Mouse (Mus musculus): Measurements from ENCODE around the gene Dydc2. TPM values are rescaled to one million over a fixed set of nuclear protein-coding genes. Genes with fewer than 3 reads are reported as not detected.

Gene Dydc2
- total RNA-seq, 2 experiments from 2014 or later, result not detected

DNA sequence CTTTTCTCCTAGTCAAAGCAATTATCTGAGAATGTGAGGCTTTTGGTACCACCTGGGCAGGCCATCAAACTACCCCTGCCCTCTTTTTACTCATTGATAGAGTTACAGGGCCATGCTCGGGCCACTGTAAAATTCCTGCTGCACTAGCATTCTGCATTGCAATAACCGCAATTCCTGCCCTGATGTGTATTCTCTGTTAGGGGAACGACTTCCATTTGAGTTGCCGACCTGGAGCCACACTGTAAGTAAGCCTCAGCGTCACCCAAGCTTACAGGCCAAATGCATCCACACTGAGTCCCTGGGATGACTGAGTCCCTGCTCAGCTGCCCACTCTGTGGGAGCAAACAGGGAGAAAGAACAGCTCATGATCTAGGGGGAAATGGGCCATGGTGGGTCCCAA, 67.4 kb downstream of the Dydc2 start:
- DNase-seq (ENCODE audit: low spot score in 2 of 2), result no peak

DNA sequence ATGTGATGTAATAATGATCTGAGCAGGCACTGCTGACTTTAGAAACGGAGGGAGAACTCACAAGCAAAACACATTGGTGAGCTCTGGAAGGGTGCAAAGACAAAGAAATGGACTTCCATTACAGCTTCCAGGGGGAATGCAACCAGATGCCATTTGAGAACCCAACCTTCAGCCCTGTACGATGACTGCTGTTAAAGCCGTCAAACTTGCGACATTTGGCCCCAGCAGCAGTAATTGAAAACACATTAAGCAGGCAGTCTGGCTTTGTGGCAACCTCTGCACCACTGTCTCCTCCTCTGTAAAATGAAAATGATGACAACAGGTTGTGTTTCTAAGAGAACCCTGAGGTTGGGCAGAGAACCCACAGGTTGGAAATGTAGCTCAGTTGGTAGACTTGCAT, 68.2 kb downstream of the Dydc2 start:
- no peak for DNase-seq (ENCODE audit: low spot score in 2 of 2)

GRCm38 (mm10) chr14:40999904-41000645, 68.9 kb downstream of the Dydc2 start:
- DNase-seq (ENCODE audit: low spot score in 2 of 2), result no peak

Other genes starting within 250 kb of the Dydc2 start
- gene Sh2d4b, start 175.9 kb downstream of the Dydc2 start, total RNA-seq (2021), result under 1 TPM; 0.96 to 0.98 TPM
- gene Tspan14, start 102.4 kb downstream of the Dydc2 start, total RNA-seq (2021), result 10 to 100 TPM; 29.0 to 29.4 TPM
- gene Fam213a, start 55.4 kb downstream of the Dydc2 start, total RNA-seq (2021), result 10 to 100 TPM in 1 of 2 experiments, 1 to 10 TPM in 1; 9.2 to 16.2 TPM
- gene Dydc1, start 3.7 kb upstream of the Dydc2 start, total RNA-seq (2021), result not detected
- 1 to 10 TPM in 1 of 2 experiments, under 1 TPM in 1; 0.66 to 3.2 TPM for gene Mat1a, start 35.8 kb upstream of the Dydc2 start, total RNA-seq (2021)
- under 1 TPM in 1 of 2 experiments, not detected in 1; 0.10 TPM for gene Sftpa1, start 62.6 kb upstream of the Dydc2 start, total RNA-seq (2021)
- gene Mbl1, start 82.2 kb upstream of the Dydc2 start, total RNA-seq (2021), result under 1 TPM in 1 of 2 experiments, not detected in 1; 0.80 TPM
- gene Sftpd, start 115.9 kb upstream of the Dydc2 start, total RNA-seq (2021), result not detected
- gene Gm2832, start 209.6 kb upstream of the Dydc2 start, total RNA-seq (2021), result not detected

All from gastrocnemius, postnatal 4 days (tissue).